Mouse (Mus musculus): ENCODE results near the gene Chchd1. TPM values are rescaled to one million over a fixed set of nuclear protein-coding genes. Genes with fewer than 3 reads are reported as not detected.

Gene Chchd1
- polyA plus RNA-seq, 1 experiment from 2014 or later = 233 TPM

GRCm38 (mm10) chr14:20750503-20750902, 47.7 kb downstream of the Chchd1 start:
- Histone ChIP-seq H3K36me3 (peaks cover 38% of the 10 kb centered on the region), H3K4me1 (no peaks in the 10 kb centered on the region), H3K4me2 (replicated peaks) (no peak overlapping the region), H3K27me3 (no peaks in the 10 kb centered on the region), H3K27ac (no peak overlapping the region), H3K9me3 (no peaks in the 10 kb centered on the region), H3K4me3 (no peak overlapping the region), H3K9ac (no peak overlapping the region)
- 83% methylated on average over 5 of the region's 5 CpGs for WGBS
- no peak for ATAC-seq (ENCODE audit: insufficient number of reproducible peaks, insufficient read depth, low FRiP score, low TSS enrichment)

- Histone ChIP-seq H3K4me1 (no peaks in the 10 kb centered on the region), H3K9me3 (no peaks in the 10 kb centered on the region), H3K4me2 (replicated peaks) (no peak overlapping the region), H3K4me3 (no peak overlapping the region), H3K27ac (no peak overlapping the region), H3K27me3 (no peaks in the 10 kb centered on the region), H3K9ac (no peak overlapping the region), H3K36me3 (peaks cover 52% of the 10 kb centered on the region)
- no peak for ATAC-seq (ENCODE audit: insufficient number of reproducible peaks, insufficient read depth, low FRiP score, low TSS enrichment)
- 85% methylated on average over 3 of the region's 3 CpGs for WGBS
Measured at GRCm38 (mm10) chr14:20753792-20754191, 51.0 kb downstream of the Chchd1 start.

Small RNA genes lying within 50 kb of the gene (microRNA-seq; reads per million reads assigned to microRNA genes)
- 1.6 reads per million for gene Mir6946

Other genes starting within 250 kb of the Chchd1 start
- 30.8 and 34.0 TPM in 2 replicates for gene Anxa7, start 222.9 kb upstream of the Chchd1 start, polyA plus RNA-seq (2016; fragmentation: Nextera tagmentation; extraction: Ambion mirVana)
- gene Mss51, start 206.1 kb upstream of the Chchd1 start, polyA plus RNA-seq (2016; fragmentation: Nextera tagmentation; extraction: Ambion mirVana) = 1.4 and 1.6 TPM in 2 replicates
- 59.5 and 62.4 TPM in 2 replicates for gene Ppp3cb, start 156.4 kb upstream of the Chchd1 start, polyA plus RNA-seq (2016; fragmentation: Nextera tagmentation; extraction: Ambion mirVana)
- 10.6 and 11.1 TPM in 2 replicates for gene Usp54, start 61.9 kb upstream of the Chchd1 start, polyA plus RNA-seq (2016; fragmentation: Nextera tagmentation; extraction: Ambion mirVana)
- gene Myoz1, start 46.5 kb upstream of the Chchd1 start, polyA plus RNA-seq (2016; fragmentation: Nextera tagmentation; extraction: Ambion mirVana) = 0.45 and 0.63 TPM in 2 replicates
- gene Synpo2l, start 34.7 kb upstream of the Chchd1 start, polyA plus RNA-seq (2016; fragmentation: Nextera tagmentation; extraction: Ambion mirVana) = 6.7 and 8.6 TPM in 2 replicates
- gene Sec24c, start 28.7 kb upstream of the Chchd1 start, polyA plus RNA-seq (2016; fragmentation: Nextera tagmentation; extraction: Ambion mirVana) = 97.3 and 100 TPM in 2 replicates
- 27.4 and 29.3 TPM in 2 replicates for gene Fut11, start 8.0 kb upstream of the Chchd1 start, polyA plus RNA-seq (2016; fragmentation: Nextera tagmentation; extraction: Ambion mirVana)
- gene Zswim8, start 4.5 kb downstream of the Chchd1 start, polyA plus RNA-seq (2016; fragmentation: Nextera tagmentation; extraction: Ambion mirVana) = 45.8 and 49.1 TPM in 2 replicates
- gene Ndst2, start 31.6 kb downstream of the Chchd1 start, polyA plus RNA-seq (2016; fragmentation: Nextera tagmentation; extraction: Ambion mirVana) = 34.7 and 35.1 TPM in 2 replicates
- gene Camk2g, start 91.1 kb downstream of the Chchd1 start, polyA plus RNA-seq (2016; fragmentation: Nextera tagmentation; extraction: Ambion mirVana) = 68.7 and 76.5 TPM in 2 replicates
- gene Plau, start 133.7 kb downstream of the Chchd1 start, polyA plus RNA-seq (2016; fragmentation: Nextera tagmentation; extraction: Ambion mirVana) = 0.99 and 1.2 TPM in 2 replicates
- 45.3 and 49.9 TPM in 2 replicates for gene Vcl, start 226.4 kb downstream of the Chchd1 start, polyA plus RNA-seq (2016; fragmentation: Nextera tagmentation; extraction: Ambion mirVana)

Measured in embryonic facial prominence, embryonic 12.5 days (tissue).